In the genomic region with DNA sequence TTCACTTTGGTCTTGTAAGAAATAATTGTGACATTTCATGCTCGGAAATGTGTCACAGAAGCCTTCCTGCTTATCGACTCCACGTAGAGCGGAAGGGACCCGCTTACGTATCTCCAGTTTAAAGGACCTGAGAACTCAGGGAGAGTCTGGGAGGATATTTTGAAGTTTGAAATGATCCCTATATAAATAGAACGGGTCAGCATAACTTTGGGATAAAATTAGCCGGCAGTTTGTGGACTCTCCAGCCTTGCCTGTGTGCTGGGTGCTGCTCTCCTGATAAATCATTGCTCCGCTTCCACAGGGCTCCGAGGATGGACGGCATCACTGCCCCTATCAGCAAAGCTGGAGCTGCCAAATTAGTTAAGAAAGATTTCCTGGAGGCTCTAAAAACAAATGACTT, we compare ENCODE assay signal across 8 mouse cellular contexts. TPM values are rescaled to one million over a fixed set of nuclear protein-coding genes. Genes with fewer than 3 reads are reported as not detected.
DNase-seq lines count a peak whose midpoint lies in the region; ATAC-seq lines count a peak whose summit lies in the region.

No protein-coding gene starts in this region.

- peak overlapping the region; percentile 78 for H3K9ac ChIP-seq in heart, embryonic 13.5 days
- peak overlapping the region; percentile 71 for H3K9ac ChIP-seq in limb, embryonic 12.5 days (replicated peaks)

- peak overlapping the region; percentile 87 for H3K4me3 ChIP-seq in megakaryocyte, embryonic 14.5 days (replicated peaks)
- H3K4me3 ChIP-seq in heart, embryonic 13.5 days = peak overlapping the region; percentile 55
- H3K4me3 ChIP-seq in limb, embryonic 12.5 days (replicated peaks) = peak overlapping the region; percentile 42

- H3K36me3 ChIP-seq in megakaryocyte, embryonic 14.5 days (replicated peaks; ENCODE audit: low read length) = no peaks in the 10 kb centered on the region
- H3K36me3 ChIP-seq in heart, embryonic 13.5 days = no peaks in the 10 kb centered on the region
- H3K36me3 ChIP-seq in limb, embryonic 12.5 days = no peaks in the 10 kb centered on the region

- no peaks in the 10 kb centered on the region for H3K9me3 ChIP-seq in megakaryocyte, embryonic 14.5 days
- no peaks in the 10 kb centered on the region for H3K9me3 ChIP-seq in heart, embryonic 13.5 days
- no peaks in the 10 kb centered on the region for H3K9me3 ChIP-seq in limb, embryonic 12.5 days

- peaks cover 9% of the 10 kb centered on the region for H3K27me3 ChIP-seq in megakaryocyte, embryonic 14.5 days (replicated peaks)
- H3K27me3 ChIP-seq in heart, embryonic 13.5 days (replicated peaks) = no peaks in the 10 kb centered on the region
- no peaks in the 10 kb centered on the region for H3K27me3 ChIP-seq in limb, embryonic 12.5 days

- 2% methylated on average over 11 of the region's 11 CpGs for WGBS in heart, embryonic 13.5 days
- 3% methylated on average over 11 of the region's 11 CpGs for WGBS in limb, embryonic 12.5 days

- H3K4me2 ChIP-seq in heart, embryonic 13.5 days = peak overlapping the region; percentile 74
- H3K4me2 ChIP-seq in limb, embryonic 12.5 days = peak overlapping the region; percentile 62

- H3K4me1 ChIP-seq in megakaryocyte, embryonic 14.5 days = peaks cover 13% of the 10 kb centered on the region
- peaks cover 37% of the 10 kb centered on the region for H3K4me1 ChIP-seq in heart, embryonic 13.5 days
- H3K4me1 ChIP-seq in limb, embryonic 12.5 days (replicated peaks) = peaks cover 15% of the 10 kb centered on the region

- H3K27ac ChIP-seq in heart, embryonic 13.5 days (replicated peaks) = peak overlapping the region; percentile 88
- peak overlapping the region; percentile 90 for H3K27ac ChIP-seq in limb, embryonic 12.5 days

- intact Hi-C loops in left cerebral cortex, postnatal 25 days (cut with DNase I) = loop anchor here (10.0 kb wide), 1 partner anchor 1765 kb away; no protein-coding TSS in a partner anchor

- ATAC-seq in megakaryocyte, adult 5-6 weeks (ENCODE audit: poor library complexity, severe bottlenecking) = no peak
- ATAC-seq in heart, embryonic 13.5 days (ENCODE audit: extremely low read depth, insufficient number of reproducible peaks, low FRiP score, low TSS enrichment) = no peak
- 0 out of 2 replicates have a peak, but pooled peaks have one; percentile 63 for ATAC-seq in limb, embryonic 12.5 days (ENCODE audit: insufficient number of reproducible peaks, insufficient read depth, low FRiP score, low TSS enrichment, low read depth)
- ATAC-seq in cerebellum, adult (ENCODE audit: insufficient number of reproducible peaks, low FRiP score, low TSS enrichment) = no peak

- peak; percentile 50 for DNase-seq in skeletal muscle tissue, adult 2 months (ENCODE audit: low read depth, low spot score)
- no peak for DNase-seq in layer of hippocampus, postnatal 10 days (ENCODE audit: low spot score in 2 of 2)
- no peak for DNase-seq in left cerebral cortex, postnatal 25 days (ENCODE audit: low spot score in 2 of 2)

RNA-seq across cellular contexts. Expression of a gene that starts 7.1 kb away (rescaled TPM):
- polyA plus RNA-seq in megakaryocyte, embryonic 14.5 days (2012; ENCODE audit: insufficient read depth, low replicate concordance) = not detected in 2 replicates
- not detected in 2 replicates for total RNA-seq in megakaryocyte, adult 5-6 weeks (2015)
- 0.04 TPM in 1 of 2 replicates, not detected in the other for total RNA-seq in megakaryocyte, adult 5-6 weeks (2017)
- polyA plus RNA-seq in heart, embryonic 13.5 days (2015; fragmentation: Nextera tagmentation; extraction: Ambion mirVana) = 31.4 and 34.1 TPM in 2 replicates
- 109 and 119 TPM in 2 replicates for polyA plus RNA-seq in limb, embryonic 12.5 days (2016; fragmentation: Nextera tagmentation; extraction: Ambion mirVana)
- 1 to 10 TPM in 1 of 2 experiments, under 1 TPM in 1; 0.65 to 1.3 TPM for total RNA-seq in layer of hippocampus, postnatal 10 days (2021)
- total RNA-seq in left cerebral cortex, postnatal 25 days (2021) = 1 to 10 TPM in 1 of 2 experiments, under 1 TPM in 1; 0.55 to 1.0 TPM
